Mouse (Mus musculus): ENCODE results near the gene Adgrb3.
A peak's percentile ranks its signal among the peaks of the same experiment; 100 is the strongest.

Gene Adgrb3

DNA sequence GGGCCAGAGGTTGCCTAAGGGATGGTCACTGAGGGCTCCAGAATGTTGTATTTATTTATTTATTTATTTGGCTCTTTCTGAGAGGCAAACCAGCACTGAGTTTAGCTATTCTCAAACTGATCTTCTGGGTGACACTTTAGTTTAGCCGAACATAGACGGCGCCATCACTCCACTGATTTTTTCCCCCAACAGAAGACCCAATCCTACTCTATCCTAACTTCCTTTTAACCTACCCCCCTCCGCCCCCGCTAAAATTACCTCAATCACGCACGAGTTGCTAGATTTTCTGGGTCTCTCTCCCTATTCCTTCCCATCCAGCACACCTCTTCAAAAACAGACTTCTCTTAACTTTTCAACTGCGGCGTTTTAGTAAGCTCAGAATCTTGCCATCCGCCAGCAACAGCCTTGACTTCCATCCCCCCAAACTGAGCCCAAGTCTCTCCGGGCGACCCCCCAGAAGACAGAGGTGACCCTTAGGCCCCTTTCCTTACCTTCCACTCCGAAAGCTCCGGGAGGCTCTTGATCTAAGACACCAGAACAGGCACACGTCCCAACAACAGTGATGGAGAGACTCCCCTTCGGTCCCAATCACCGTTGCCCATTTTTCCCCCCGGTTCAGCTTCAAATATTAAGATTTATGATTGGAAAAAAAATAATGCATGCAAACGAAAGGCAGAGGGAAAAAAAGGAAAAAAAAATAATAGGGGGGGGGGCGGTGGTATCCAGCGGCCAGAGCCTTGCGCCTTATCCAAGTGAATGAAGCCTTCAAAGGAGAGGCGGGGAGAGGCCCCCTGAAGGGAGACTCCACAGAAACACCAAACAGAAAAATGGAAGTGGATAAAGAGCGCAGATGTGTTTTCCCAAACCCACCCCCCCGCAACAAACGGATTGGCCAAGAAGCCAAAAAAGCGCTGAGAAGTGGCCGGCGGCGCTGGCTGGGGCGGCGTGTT is at the start of gene Adgrb3:
Gene Adgrb3 (minus strand): TSS at position 737 of the 950 bp plus-strand sequence.
- DNase-seq: no peak

GRCm38 (mm10) chr1:25877526-25877925 is 48.0 kb upstream of the Adgrb3 start:
- DNase-seq: no peak

- DNase-seq: no peak
These were observed 28.0 kb upstream of the Adgrb3 start for GRCm38 (mm10) chr1:25857473-25857872.

DNA sequence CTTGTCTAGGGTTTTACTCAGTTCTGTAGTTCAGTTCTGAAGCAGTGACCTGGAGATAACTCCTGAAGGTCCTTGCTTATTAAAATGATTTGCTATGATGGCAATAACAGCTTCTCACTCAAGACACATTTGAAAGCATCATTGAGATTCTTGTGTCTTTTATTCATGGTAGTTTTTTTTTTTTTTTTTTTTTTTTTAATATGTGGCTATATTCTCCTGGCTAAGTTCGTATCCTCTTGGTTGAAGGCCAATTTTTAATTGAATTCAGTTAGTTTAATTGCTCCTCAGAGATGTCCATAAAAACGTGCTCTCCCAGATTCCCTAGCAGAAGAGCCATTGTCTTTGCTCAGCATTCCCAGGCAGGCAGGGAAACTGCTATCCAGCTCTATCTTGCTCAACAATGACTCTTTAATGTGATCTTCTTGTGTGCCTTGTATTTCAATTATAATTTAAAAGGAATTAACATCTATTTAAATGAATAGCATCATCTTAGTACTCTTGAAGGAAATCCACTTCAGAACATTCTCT is 25.0 kb upstream of the Adgrb3 start:
- DNase-seq: no peak

DNA sequence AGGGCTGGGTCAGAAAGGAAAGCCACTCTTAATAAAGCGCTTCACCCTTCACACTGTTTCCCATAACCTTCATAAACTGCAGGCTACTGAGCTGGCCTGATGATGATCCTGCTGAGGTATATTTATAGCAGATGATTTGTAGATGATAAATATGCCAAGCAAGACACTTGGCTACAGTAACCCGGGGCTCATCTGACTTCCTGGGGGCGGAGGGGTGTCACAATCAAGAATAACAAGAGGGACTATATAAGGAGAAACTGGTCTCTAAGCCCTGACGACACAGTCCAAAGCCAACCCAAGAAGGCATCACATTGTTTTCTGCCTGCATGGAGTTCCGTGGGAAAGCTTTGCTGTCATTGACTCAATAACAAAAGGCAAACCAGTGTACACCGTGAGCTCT is 2.8 kb upstream of the Adgrb3 start:
- DNase-seq: no peak

DNA sequence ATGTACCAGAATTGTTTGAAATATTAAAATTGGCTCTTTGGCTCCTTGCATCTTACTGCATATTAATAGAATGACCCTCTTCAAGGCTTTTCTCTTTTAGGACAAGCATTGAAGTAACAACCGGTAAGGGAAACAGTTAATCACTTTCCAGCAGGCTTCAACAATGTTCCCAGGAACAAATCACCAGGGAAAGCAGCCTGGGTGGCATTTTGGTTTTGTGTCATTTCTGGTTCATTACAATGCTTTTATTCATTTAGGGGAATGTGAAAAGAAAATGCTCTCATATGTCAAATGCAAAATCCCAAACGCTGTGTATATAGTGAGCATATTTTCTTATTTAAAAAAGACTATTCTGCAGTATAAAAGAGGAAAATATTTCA is 2.0 kb upstream of the Adgrb3 start:
- DNase-seq: no peak

DNA sequence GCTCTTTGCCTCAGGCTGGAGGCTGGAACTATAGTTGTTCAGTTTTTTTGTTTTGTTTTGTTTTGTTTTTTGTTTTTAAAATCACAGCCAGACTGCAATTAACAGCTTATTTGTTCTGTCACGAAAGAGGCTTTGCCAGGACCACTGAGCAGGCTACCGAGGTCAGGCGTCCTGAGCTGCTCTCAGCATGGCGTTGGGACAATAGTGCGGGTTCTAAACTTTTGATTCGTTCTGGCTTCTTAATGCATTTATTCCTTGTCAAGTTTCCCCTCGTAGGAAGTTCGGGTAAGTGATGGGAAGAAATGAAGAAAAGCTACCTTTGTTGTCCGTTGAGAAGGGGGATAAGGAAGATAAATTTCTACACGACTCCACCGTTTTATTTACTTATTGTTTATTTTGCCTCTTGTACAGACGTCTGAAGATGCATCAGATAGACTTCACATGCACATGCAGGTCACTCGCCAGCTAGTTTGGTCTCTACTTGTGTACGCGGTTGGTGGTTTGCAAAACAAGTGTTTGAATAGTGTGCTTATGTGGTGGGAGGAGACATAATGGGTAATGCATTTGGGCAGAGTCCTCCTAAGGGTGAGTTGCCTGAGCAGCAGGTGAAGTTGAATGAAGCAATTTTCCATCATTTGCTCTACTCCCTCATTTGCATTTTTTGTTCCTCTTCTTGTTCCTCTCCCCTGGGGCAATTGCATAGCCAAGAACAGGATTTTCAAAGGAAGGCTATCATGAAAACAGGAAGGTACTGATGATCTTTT is 1.4 kb upstream of the Adgrb3 start:
- no peak for DNase-seq

DNA sequence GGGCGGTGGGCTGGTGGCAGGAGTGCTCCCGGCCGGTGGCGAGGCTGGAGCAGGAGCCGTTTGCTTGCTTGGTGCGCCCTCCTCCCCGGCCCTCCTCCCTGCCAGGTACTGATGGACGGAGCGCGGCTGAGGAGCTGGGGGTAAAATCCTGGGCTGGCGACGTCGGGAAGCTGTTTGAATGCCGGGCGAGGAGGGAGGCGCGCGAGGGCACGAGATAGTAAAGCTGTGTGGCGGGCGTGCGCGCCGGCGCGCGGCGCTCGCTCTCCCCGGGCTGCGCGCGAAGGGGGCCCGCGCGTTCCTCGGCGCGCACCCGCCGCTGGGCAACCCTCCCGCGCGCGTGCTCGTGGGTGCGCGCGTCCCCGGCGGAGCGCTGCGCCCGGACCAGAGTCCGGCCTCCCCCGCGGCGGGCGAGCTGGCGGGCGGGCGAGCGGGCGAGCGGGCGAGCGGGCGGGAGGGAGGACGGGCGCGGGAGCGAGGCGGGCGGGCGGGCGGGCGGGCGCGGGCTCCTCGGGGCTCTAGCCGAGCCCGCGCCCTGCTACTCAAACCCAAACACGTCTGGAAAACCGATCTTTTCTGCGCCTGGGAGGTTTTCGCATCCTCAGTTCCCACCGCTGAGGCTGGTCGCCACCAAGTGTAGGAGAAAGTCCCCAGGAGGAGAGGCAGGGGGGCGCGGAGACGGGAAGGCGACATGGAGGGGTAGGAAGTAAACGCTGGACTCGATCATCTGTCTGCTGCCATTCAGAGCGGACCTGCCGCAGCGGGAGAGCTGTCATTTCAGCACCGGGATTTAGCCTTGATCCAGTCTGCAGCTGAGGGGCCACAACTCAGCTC is 629 bp upstream of the Adgrb3 start:
- peak; percentile 42 for DNase-seq

DNA sequence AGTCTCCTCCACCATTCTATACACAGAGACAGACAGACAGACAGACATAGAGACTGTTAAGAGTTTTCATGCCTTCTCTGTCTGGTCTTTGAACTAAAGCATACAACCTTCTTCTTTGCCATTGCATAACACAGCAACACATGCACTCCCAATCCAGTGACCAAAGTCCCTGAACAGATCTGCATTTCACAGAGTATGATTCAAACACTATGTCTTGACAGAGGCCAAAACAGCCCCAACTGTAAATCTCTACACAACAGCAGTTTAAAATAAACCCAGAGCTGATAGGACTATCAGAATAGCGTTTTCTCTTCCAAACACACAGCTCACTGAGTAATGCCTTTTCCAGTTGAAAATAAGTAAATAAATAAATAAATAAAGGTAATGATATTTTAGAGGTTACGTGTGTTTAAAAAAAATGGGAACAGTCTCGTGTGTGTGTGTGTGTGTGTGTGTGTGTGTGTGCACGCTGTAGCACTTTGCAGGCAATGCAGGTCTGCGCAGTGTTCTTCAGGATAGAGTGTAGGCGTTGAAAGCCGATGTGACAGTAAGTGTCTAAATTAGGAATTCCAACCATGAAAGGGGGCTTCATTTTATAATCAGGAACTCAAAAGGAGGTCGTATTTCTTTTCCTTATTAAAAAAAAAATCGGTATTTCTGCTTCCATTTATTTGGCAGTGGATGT is 1.3 kb downstream of the Adgrb3 start:
- no peak for DNase-seq

- DNase-seq: no peak
These were observed 2.1 kb downstream of the Adgrb3 start for GRCm38 (mm10) chr1:25827436-25827835.

GRCm38 (mm10) chr1:25826771-25827170 is 2.7 kb downstream of the Adgrb3 start:
- peak; percentile 29 for DNase-seq

- DNase-seq: no peak
These were observed 4.9 kb downstream of the Adgrb3 start for GRCm38 (mm10) chr1:25824626-25825025.

DNA sequence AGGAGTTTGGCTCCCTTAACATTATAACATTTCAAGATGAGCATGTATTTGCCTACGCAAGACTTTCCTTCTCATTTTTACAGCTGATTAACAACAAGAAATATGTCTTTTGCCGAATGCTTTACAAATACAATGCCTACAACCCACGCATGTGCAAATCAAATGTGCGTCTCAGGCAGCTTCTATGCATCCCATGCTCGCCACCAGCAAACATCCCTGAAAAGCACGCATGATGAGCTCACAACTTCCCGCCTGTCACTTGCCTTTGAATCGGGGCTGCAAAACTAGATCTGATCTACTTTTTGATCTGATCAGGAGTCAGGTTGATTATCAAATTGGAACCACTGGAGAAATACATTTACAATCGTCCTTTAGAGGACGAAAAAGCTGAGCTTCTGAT is 5.5 kb downstream of the Adgrb3 start:
- DNase-seq: no peak

GRCm38 (mm10) chr1:25815491-25815890 is 14.0 kb downstream of the Adgrb3 start:
- no peak for DNase-seq

DNA sequence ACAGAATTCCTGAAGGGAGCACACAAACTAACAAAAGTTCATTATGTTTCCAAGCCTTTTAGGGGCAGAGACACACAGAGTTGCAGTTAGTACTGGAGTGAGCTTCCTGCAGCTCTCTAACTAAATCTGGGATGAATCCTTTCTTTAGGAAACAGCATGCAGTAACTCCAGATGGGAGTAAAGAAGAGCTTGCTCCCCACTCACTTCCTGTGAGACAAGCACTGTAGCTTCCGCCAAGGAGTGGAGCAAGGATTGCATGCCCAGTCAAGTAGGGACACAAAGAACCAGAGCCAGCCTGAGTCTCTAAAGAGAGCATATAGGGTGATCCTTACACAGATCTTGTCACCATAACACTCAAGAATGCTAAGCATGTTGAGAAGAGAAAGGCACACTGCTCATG is 50.7 kb downstream of the Adgrb3 start:
- DNase-seq: no peak

- DNase-seq: no peak
These were observed 52.0 kb downstream of the Adgrb3 start for GRCm38 (mm10) chr1:25777459-25777858.

DNA sequence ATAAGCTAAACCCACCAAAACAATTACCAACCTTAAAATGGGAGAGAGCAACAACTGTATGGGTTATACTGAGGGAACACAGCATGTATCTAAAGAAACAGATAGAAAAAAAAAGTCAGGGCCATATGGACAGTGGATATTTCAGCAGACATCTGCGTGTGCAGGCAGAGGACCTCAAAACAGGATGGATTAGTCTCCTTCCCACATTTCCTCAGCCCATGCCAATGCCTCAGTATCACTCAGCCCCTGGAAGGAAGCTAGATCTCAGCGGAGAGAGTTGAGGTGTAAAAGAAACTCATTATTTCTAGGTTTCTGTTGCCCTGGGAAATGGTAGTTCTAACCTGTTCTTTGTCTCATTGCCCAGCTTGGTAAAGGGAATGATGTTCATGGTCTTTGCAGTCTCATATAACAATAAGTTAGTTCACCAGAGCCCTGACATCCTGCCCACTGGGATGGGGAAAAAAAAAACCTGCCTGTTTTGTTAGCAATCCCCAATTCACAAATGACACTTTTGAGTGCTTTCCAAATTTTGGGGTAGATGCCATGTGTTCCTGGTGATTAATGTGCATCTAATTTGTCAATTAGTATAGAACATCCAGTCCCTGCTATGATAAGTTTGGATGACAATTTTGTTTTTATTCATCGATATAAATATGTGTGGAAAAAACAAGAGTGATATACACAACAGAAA is 53.9 kb downstream of the Adgrb3 start:
- DNase-seq: no peak

DNA sequence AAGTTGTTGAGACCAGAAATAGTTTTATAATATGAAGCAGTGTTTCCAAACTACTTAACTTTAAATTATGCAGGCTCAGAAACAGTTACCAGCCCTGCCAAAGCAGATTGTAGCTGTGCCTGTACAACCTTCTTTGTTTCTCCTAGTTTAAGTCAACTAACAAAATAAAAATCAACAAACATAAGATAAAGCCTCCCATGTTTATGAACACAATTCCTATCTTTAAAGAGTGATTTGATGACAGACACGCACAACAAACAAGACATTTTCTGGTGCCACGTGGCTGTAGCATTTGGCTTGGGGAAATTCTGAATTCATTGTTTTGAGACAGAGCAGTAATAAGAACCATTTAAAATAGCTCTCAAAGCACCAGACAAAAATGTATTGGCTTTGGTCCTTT is 60.5 kb downstream of the Adgrb3 start:
- no peak for DNase-seq

GRCm38 (mm10) chr1:25755265-25755664 is 74.2 kb downstream of the Adgrb3 start:
- no peak for DNase-seq

DNA sequence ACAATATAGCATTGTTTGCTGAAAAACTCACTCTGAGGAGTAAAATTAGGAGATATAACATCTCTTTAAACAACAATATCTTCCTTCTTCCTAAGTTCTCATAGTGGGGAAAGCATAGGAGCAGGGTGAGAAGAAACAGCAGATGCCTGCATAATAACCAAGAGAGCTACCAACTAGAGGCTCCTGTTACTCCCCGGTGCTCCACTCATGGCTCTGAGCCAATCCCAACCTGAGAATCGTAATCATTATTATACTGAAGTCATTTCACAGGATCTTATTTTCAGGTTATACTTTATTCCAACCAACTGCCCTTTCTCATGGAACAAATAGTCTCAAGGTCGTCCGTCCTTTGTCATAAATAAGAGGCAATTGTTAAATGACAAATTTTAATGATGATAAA is 75.0 kb downstream of the Adgrb3 start:
- no peak for DNase-seq

DNA sequence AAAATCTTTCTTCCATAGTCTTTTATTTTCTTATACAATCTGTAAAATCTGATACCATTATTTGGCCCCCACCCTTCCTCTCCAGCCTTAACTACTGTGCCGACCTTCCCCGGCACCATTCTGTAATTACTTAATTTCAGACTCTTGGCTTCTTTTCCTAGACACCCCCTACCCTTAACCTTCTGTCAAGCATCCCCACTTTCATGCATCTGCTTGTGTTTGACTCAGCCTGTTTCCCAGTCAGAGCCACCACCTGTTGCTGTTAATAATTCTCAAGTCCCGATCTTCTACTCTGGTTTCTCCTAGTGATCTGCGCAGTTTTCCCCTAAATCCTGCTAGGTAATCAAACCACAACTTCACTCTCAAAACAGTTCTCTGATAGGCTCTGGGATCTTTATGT is 83.9 kb downstream of the Adgrb3 start:
- no peak for DNase-seq

- no peak for DNase-seq
These were observed 84.8 kb downstream of the Adgrb3 start for GRCm38 (mm10) chr1:25744736-25745135.

Data from kidney, postnatal 10 days (tissue).